Mouse (Mus musculus): Measurements from ENCODE around the gene Gdi2.

GRCm38 (mm10) chr13:3547856-3548255, 10.0 kb downstream of the Gdi2 start:
- no peak for TF ChIP-seq CHD2 (IDR thresholded peaks at IDR 0.05; ENCODE audit: low read depth, low read length)
- no peak for TF ChIP-seq HCFC1 (IDR thresholded peaks at IDR 0.05; ENCODE audit: borderline replicate concordance, insufficient read depth, low read length)
- no peak for TF ChIP-seq ZC3H11A (IDR thresholded peaks at IDR 0.05; ENCODE audit: borderline replicate concordance, low read depth, low read length)

All from ES-E14 (cell line).